Mouse (Mus musculus) limb, embryonic 13.5 days (tissue): ENCODE data around the gene Gal3st1. TPM values are rescaled to one million over a fixed set of nuclear protein-coding genes. Genes with fewer than 3 reads are reported as not detected.
A peak's percentile ranks its signal among the peaks of the same experiment; 100 is the strongest.

ENCODE experiments used
- ATAC-seq: fragments of 200-750 bp; cut with Nextera tagmentation; 2 replicates; pipeline ENCODE4 v1.8.0; 2017; ENCODE audit warnings: low read depth, moderate number of reproducible peaks, moderate TSS enrichment; ENCODE audit not compliant: low FRiP score
- H3K27ac ChIP-seq: fragments of 300-500 bp; sonication (generic); 2 replicates; pipeline ENCODE4 v1.5.1; 2015; ENCODE audit warnings: inconsistent platforms, mild to moderate bottlenecking, moderate library complexity
- H3K27me3 ChIP-seq: fragments of 300-500 bp; sonication (generic); 2 replicates; pipeline ENCODE4 v1.6.1; 2015; ENCODE audit warnings: mild to moderate bottlenecking, inconsistent platforms
- H3K36me3 ChIP-seq: fragments of 300-500 bp; sonication (generic); 2 replicates; pipeline ENCODE4 v1.6.1; 2015; ENCODE audit warnings: inconsistent platforms, mild to moderate bottlenecking, moderate library complexity
- H3K4me1 ChIP-seq: fragments of 300-500 bp; sonication (generic); 2 replicates; pipeline ENCODE4 v1.6.1; 2015; ENCODE audit warnings: inconsistent platforms
- H3K4me2 ChIP-seq: fragments of 300-500 bp; sonication (generic); replicated peaks from 2 replicates; pipeline ENCODE4 v1.6.1; 2015; ENCODE audit warnings: inconsistent platforms, mild to moderate bottlenecking, moderate library complexity
- H3K4me3 ChIP-seq: fragments of 300-500 bp; sonication (generic); 2 replicates; pipeline ENCODE4 v1.5.1; 2015; ENCODE audit warnings: moderate library complexity, mild to moderate bottlenecking, inconsistent platforms
- H3K9ac ChIP-seq: fragments of 300-500 bp; sonication (generic); 2 replicates; pipeline ENCODE4 v1.6.1; 2015; ENCODE audit warnings: mild to moderate bottlenecking, inconsistent platforms
- H3K9me3 ChIP-seq: fragments of 300-500 bp; sonication (generic); 2 replicates; pipeline ENCODE4 v1.6.1; 2016; ENCODE audit warnings: inconsistent platforms
- WGBS: fragments of 180-500 bp; shearing (Covaris S2); methylation state at CpG from one replicate; pipeline ENCODE4 v1.1.7; 2015; 5-methylcytosine and 5-hydroxymethylcytosine counted together
- polyA plus RNA-seq: library from polyadenylated mRNA; unstranded; fragments of >200 nt; fragmentation: Nextera tagmentation; extraction: Ambion mirVana; gene quantifications from 2 replicates; pipeline ENCODE4 v1.2.1, GENCODE M21; 2015

Gal3st1 gene
- polyA plus RNA-seq, 1 experiment from 2014 or later: 4.5 TPM

DNA sequence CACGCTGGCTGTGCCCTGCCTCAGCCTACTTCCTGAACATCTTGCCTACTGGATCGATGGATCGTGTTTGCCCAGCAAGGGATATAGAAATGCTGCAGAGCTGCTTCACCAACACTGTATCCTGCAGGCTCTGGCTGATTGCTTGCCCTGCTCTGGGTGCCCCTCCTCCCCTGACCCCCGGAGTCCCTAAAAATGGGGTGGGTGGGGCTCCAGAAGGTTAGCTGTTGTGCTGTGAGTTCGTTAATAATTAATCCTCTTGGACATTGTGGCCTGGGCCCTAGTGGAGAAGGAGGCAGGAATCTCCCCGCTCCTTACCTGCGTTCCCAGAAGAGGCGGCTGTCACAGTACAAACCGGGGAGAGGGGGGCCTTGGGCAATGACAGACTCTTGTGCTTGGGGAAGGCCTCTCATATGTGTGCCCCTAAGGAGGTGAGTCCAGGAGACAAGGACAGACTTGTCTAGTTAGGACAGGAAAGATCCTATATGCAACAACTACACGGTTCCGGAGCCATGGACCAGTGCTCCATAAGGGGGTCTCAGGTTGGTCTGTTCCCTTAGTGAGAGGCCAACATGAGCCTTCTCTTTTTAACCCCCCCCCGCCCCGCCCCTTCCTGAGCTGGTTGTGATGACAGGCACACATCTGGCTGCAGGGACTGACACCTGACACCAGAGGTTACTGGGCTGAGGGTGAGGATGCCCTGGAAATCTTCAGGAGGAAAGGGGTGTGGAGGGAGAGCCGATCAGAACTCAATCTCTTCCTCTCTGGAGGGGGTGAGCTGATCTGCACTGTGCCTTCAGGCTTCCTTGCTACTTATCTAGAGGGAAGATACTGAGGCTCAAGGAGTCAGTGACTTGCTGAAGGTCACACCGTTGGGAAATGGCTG, 668 bp downstream of the Gal3st1 start:
- no peak for ATAC-seq
- WGBS: 9% methylated on average over 15 of the region's 15 CpGs
- peak overlapping the region; percentile 65 for H3K9ac ChIP-seq
- H3K27ac ChIP-seq: peak overlapping the region; percentile 39; the same call in 1 of the 2 replicates
- peaks cover 22% of the 10 kb centered on the region for H3K36me3 ChIP-seq
- H3K4me3 ChIP-seq: peak overlapping the region; percentile 47
- H3K27me3 ChIP-seq: peaks cover 13% of the 10 kb centered on the region
- H3K4me1 ChIP-seq: peaks cover 18% of the 10 kb centered on the region
- no peaks in the 10 kb centered on the region for H3K9me3 ChIP-seq
- H3K4me2 ChIP-seq: peak overlapping the region; percentile 83

DNA sequence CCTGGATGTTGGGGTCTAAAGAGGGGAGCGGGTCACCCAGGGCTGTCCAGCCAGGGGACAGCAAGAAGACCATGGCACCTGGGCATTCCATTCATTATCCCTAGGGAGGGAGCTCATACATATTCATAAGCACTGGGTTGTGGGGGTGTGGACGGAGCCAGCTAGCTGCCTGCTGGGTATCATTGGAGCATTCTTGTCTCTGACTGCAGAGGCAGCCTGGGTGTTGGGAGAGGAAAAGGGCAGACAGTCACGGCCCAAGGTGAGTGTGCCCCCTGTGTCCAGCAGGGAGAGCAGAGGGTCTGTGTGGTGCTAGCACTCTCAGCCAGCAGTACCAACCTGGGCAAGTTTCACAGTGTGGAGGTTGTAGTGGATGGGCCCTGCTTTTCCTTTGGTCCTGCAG, 6.3 kb downstream of the Gal3st1 start:
- Histone ChIP-seq H3K27me3 (peaks cover 5% of the 10 kb centered on the region; the same call in 1 of the 2 replicates), H3K4me1 (peaks cover 1% of the 10 kb centered on the region; the same call in 1 of the 2 replicates), H3K27ac (no peak overlapping the region), H3K9ac (no peak overlapping the region), H3K4me2 (no peak overlapping the region), H3K4me3 (no peak overlapping the region), H3K9me3 (no peaks in the 10 kb centered on the region), H3K36me3 (no peaks in the 10 kb centered on the region)
- WGBS: 69% methylated on average over 3 of the region's 3 CpGs
- ATAC-seq: no peak

DNA sequence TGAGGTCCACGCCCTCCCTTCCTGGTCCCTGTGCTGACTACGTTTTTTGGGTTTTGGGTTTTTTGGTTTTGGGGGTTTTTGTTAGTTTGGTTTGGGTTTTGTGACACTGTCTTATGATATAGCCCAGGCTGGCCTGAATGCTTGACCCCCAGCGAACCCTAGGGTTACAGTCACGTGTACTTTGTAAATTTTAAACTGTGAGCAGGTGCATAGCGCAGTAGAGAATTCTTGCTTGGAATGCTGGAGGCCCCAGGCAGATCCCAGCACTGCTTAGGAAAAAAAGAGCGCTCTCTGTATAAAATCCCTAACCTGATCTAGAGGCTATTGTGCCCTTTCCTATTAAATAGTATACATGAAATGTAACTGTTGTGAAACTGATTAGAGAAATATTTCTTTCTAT, 9.7 kb downstream of the Gal3st1 start:
- Histone ChIP-seq H3K9ac (no peak overlapping the region), H3K27me3 (peaks cover 25% of the 10 kb centered on the region), H3K36me3 (no peaks in the 10 kb centered on the region), H3K27ac (no peak overlapping the region), H3K4me3 (no peak overlapping the region), H3K9me3 (no peaks in the 10 kb centered on the region), H3K4me1 (peaks cover 5% of the 10 kb centered on the region; the same call in 1 of the 2 replicates), H3K4me2 (no peak overlapping the region)
- WGBS: 79% methylated on average over 6 of the region's 6 CpGs
- no peak for ATAC-seq

DNA sequence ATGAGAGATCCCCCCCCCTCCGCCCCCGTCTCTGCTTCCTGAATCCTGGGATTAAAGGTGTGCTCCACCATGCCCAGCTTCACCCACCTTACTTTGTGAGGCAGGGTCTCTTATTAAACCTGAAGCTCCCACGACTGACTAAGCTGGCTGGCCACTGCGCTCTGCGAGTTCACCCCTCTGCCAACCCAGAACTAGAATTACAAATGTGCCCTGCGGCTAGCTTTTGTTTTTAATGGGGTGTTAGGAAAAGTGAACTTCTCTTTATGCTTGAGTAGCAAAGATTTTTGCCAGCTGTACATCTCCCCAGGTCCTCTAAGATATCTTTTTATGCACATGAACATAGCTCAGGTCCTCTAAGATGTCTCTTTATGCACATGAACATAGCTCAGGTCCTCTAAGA, 10.5 kb downstream of the Gal3st1 start:
- Histone ChIP-seq H3K9ac (no peak overlapping the region), H3K27me3 (peaks cover 32% of the 10 kb centered on the region), H3K4me2 (no peak overlapping the region), H3K9me3 (no peaks in the 10 kb centered on the region), H3K4me1 (peaks cover 12% of the 10 kb centered on the region), H3K4me3 (no peak overlapping the region), H3K36me3 (no peaks in the 10 kb centered on the region), H3K27ac (no peak overlapping the region)
- no peak for ATAC-seq
- WGBS: 71% methylated on average over 6 of the region's 6 CpGs

DNA sequence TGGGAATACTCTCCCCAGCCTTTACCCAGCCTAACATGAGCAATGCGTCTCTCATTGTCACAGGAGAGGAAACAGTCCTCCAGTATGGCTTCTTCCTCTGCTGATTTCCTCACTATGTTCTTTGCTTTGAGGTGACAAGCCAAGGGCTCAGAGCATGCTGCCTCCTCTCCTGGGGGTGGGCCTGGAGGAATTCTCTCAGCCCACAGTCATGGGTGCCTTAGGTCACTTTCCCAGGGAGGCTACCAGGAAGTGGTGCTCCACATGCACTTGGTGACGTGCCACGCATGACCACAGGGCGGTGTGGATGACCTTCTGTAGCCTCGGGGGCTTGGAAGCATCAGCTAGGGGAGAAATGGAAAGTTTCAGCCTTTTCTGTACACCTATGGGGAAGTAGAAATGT, 12.1 kb downstream of the Gal3st1 start:
- Histone ChIP-seq H3K4me3 (no peak overlapping the region), H3K4me2 (no peak overlapping the region), H3K27ac (no peak overlapping the region), H3K9me3 (no peaks in the 10 kb centered on the region), H3K4me1 (peaks cover 26% of the 10 kb centered on the region), H3K9ac (no peak overlapping the region), H3K27me3 (peaks cover 34% of the 10 kb centered on the region), H3K36me3 (no peaks in the 10 kb centered on the region)
- WGBS: 83% methylated on average over 5 of the region's 5 CpGs
- ATAC-seq: no peak

DNA sequence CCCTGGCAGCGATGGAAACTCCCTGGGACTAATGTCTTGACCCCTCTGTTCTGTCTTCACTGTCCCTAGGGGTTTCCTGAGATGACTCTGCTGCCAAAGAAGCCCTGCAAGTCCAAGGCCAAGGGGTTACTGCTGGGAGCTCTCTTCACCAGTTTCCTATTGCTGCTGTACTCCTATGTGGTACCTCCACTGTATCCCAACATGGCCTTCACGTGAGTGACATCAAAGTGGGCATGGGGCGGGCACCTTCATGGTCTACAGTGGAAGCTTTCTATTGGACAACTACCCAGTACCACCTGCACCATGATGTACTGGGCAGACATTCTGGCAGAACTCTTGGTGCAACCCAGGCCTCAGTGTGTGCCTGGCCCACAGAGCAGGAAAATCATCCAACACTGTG, 13.4 kb downstream of the Gal3st1 start:
- Histone ChIP-seq H3K9ac (no peak overlapping the region), H3K4me2 (no peak overlapping the region), H3K4me3 (no peak overlapping the region), H3K27me3 (peaks cover 34% of the 10 kb centered on the region), H3K27ac (no peak overlapping the region), H3K36me3 (no peaks in the 10 kb centered on the region), H3K4me1 (peaks cover 26% of the 10 kb centered on the region), H3K9me3 (no peaks in the 10 kb centered on the region)
- ATAC-seq: no peak
- 92% methylated on average over 3 of the region's 3 CpGs for WGBS

DNA sequence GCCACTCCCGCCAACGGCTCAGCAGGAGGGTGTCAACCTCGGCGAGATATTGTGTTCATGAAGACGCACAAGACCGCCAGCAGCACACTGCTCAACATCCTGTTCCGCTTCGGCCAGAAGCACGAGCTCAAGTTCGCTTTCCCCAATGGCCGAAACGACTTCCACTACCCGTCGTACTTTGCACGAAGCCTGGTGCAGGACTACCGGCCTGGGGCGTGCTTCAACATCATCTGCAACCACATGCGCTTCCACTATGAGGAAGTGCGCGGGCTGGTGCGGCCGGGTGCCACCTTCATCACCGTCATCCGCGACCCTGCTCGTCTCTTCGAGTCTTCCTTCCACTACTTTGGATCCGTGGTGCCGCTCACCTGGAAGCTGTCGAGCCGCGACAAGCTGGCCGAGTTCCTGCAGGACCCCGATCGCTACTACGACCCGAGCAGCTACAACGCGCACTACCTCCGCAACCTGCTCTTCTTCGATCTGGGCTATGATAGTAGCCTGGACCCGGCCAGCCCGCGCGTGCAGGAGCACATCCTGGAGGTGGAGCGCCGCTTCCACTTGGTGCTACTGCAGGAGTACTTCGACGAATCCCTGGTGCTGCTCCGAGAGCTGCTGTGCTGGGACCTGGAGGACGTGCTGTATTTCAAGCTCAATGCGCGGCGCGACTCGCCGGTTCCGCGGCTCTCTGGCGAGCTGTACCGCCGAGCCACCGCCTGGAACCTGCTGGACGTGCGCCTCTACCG, 14.7 kb downstream of the Gal3st1 start:
- Histone ChIP-seq H3K36me3 (no peaks in the 10 kb centered on the region), H3K4me2 (peak overlapping the region; percentile 69), H3K27ac (no peak overlapping the region), H3K4me3 (peak overlapping the region; percentile 41), H3K9me3 (no peaks in the 10 kb centered on the region), H3K9ac (peak overlapping the region; percentile 53), H3K4me1 (peaks cover 26% of the 10 kb centered on the region), H3K27me3 (peaks cover 31% of the 10 kb centered on the region)
- 3% methylated on average over 66 of the region's 66 CpGs for WGBS
- peak; percentile 30; the same call in 1 of the 2 replicates for ATAC-seq

DNA sequence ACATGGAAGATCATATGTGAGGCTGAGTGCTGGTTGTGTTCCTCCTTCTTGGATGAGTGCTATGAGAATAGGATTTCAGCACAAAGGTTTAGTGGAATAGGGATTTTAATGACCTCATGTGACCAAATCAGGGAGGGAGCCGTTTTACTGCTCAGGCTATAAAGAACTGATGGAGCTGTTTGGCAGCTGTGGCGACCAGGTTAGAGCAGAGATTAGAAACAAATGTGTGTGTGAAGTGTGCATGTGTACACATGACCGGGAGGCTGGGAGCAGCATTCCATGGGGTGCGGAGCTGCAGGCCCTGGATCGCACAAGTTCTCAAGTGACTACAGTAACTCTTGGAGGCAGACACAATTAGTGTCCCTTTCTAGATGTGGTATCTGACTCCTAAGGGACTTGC, 16.1 kb downstream of the Gal3st1 start:
- 4% methylated on average over 5 of the region's 5 CpGs for whole genome bisulfite sequencing
- H3K36me3 ChIP-seq: no peaks in the 10 kb centered on the region
- ATAC-seq: peak; percentile 88
- no peaks in the 10 kb centered on the region for H3K9me3 ChIP-seq
- peaks cover 31% of the 10 kb centered on the region for H3K27me3 ChIP-seq
- H3K9ac ChIP-seq: no peak overlapping the region
- H3K27ac ChIP-seq: no peak overlapping the region
- H3K4me2 ChIP-seq: no peak overlapping the region; the same call in 1 of the 2 replicates
- H3K4me1 ChIP-seq: peaks cover 26% of the 10 kb centered on the region
- no peak overlapping the region for H3K4me3 ChIP-seq

DNA sequence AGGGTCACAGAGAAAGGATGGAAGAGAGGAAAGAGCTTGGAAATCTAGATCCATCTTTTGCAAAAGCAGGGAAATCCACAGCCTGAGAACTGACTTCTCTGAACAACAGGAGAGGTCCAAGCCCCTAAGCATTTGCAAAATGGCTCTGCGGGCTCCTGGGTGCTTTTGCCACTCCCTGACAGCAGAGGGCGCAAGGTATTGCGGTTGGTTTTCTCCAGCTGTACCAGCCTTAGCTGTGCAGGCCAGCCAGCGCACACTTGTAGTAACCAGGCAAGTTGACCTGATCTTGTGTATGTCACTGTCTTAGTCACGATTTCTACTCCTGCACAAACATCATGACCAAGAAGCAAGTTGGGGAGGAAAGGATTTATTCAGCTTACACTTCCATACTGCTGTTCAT, 18.2 kb downstream of the Gal3st1 start:
- H3K4me3 ChIP-seq: no peak overlapping the region
- H3K27ac ChIP-seq: no peak overlapping the region
- peaks cover 26% of the 10 kb centered on the region for H3K4me1 ChIP-seq
- no peak overlapping the region for H3K9ac ChIP-seq
- WGBS: 11% methylated on average over 5 of the region's 5 CpGs
- H3K27me3 ChIP-seq: peaks cover 25% of the 10 kb centered on the region
- no peak for ATAC-seq
- H3K4me2 ChIP-seq: no peak overlapping the region
- H3K36me3 ChIP-seq: no peaks in the 10 kb centered on the region
- no peaks in the 10 kb centered on the region for H3K9me3 ChIP-seq

DNA sequence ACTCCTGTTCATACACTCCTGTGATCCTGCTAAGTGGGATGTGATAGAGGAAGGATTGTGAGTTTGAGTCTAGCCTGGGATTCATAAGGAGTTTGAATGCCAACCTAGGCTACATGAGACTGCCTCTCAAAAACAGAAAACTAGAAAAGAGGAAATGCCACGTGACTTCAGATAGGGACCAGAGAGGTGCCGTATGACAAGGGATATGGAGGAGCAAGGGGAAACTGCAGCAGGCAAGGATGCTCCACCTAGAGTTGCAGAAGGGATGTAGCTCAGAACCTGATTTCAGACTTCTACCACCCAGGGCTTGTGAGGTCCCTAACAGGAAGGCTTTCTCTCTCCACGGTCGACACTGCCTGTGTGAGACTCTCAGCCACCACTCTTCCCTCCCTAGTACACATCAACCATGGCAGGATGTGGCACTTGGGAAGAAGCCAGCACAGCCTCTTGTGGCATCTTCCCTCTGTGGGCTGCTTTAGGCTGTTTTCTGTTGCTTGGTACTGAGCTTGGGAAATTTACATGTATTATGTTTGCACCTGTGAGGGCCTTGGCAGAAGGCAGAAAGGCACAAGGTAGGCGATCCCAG, 21.9 kb downstream of the Gal3st1 start:
- Histone ChIP-seq H3K27me3 (no peaks in the 10 kb centered on the region), H3K36me3 (no peaks in the 10 kb centered on the region), H3K4me2 (no peak overlapping the region), H3K27ac (no peak overlapping the region), H3K9me3 (no peaks in the 10 kb centered on the region), H3K4me1 (0 out of 2 replicates have a peak, but pooled peaks cover under 1% of the 10 kb centered on the region), H3K4me3 (no peak overlapping the region), H3K9ac (no peak overlapping the region)
- WGBS: 64% methylated on average over 5 of the region's 5 CpGs
- ATAC-seq: no peak

DNA sequence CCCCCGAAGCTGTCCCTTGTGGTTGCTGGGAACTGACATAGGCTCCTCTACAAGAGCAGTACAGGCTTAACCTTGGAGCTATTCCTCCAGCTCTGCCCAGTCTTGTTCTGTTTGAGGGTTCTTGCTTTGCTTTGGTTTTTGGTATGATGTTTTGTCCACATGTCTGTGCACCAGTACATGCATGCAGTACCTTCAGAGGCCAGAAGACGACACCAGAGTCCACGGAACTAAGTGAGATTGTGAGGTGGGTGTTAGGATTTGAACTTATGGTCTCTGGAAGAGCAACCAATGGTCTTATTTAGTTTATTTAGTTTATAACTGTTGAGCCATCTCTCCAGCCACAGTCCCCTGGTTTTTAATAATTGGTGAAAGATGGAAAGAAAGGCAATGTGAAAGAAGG, 23.0 kb downstream of the Gal3st1 start:
- 84% methylated on average over 3 of the region's 3 CpGs for WGBS
- no peaks in the 10 kb centered on the region for H3K27me3 ChIP-seq

DNA sequence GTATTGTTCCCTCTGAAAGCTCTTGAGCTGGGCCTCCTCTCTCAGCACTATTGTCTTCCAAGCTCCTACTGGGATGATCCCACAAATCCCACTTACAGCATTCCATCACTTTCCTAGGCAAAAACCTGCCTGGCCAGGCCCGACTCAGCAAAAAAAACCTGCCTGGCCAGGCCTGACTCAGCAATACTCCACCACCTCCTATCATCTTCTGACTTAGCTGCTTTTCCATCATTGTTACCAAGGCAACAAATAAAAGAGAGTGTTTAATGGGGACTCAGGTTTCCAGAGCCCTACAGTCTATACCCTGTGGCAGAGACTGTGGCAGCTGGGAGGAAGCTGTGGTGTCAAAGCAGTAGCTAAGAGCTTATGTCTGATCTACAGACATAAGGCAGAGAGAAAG, 29.2 kb downstream of the Gal3st1 start:
- H3K27ac ChIP-seq: no peak overlapping the region
- H3K27me3 ChIP-seq: no peaks in the 10 kb centered on the region
- H3K9ac ChIP-seq: no peak overlapping the region
- H3K4me2 ChIP-seq: no peak overlapping the region
- WGBS: 79% methylated on average over 1 of the region's 1 CpGs
- no peaks in the 10 kb centered on the region for H3K36me3 ChIP-seq
- H3K4me1 ChIP-seq: no peaks in the 10 kb centered on the region
- no peak overlapping the region for H3K4me3 ChIP-seq
- H3K9me3 ChIP-seq: no peaks in the 10 kb centered on the region; the same call in 1 of the 2 replicates
- no peak for ATAC-seq

More for the DNA sequence above, 23.0 kb downstream of the Gal3st1 start:
- Histone ChIP-seq H3K9me3 (no peaks in the 10 kb centered on the region), H3K36me3 (no peaks in the 10 kb centered on the region), H3K9ac (no peak overlapping the region), H3K4me3 (no peak overlapping the region), H3K4me2 (no peak overlapping the region), H3K27ac (no peak overlapping the region), H3K4me1 (no peaks in the 10 kb centered on the region)
- no peak for ATAC-seq
